Mouse (Mus musculus): ENCODE measurements at regions not wholly inside any gene's neighbourhood (a gene's known extent, or its start where the extent isn't known, plus 50 kb on each side); places are given as distances from the start of the nearest gene placed in this dataset.

DNA sequence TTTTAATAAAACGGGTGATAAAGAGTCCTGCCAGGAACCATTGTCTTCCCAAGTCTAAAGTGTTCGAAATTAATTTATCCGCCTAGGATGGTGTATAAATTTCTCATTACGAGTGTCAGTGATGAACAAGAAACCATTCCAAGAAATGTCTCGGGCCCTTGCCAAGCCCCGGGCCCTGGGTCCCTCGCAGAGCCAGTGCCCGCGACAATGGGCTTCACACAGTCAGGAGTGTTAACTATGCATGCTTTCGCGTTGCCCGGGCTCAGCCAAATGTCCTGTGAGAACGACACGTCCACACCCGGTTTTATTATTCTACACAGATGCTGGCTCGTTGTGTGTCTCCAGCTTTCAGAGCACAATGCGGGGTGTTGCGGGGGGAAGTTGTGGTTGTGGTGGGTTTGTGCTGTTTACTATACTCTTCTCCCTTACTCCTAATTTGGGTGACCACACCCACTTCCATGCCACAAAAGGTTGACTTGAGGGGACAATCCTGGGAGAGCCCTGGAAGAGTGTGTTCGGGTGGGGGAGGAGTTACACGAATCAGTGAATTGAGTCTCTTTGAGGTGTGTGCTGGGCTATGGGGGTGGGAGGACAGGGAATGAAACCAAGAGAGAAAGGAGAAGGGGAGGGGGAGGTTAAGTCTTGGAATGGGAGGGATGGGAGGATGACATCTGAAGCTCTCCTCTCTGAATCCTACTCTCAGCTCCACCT lies 166.5 kb downstream of the Inhbb start:
- Histone ChIP-seq H3K36me3 (no peaks in the 10 kb centered on the region), H3K27me3 (replicated peaks) (0 out of 2 replicates have a peak, but pooled peaks cover 3% of the 10 kb centered on the region), H3K9ac (no peak overlapping the region), H3K4me2 (no peak overlapping the region), H3K4me3 (no peak overlapping the region), H3K4me1 (replicated peaks) (no peaks in the 10 kb centered on the region), H3K27ac (ENCODE audit: poor library complexity, severe bottlenecking) (no peak overlapping the region), H3K9me3 (replicated peaks) (peaks cover 2% of the 10 kb centered on the region; the same call in 1 of the 2 replicates)
- 0 out of 2 replicates have a peak, but pooled peaks have one; percentile 12 for ATAC-seq (ENCODE audit: insufficient number of reproducible peaks, low FRiP score)
- 88% methylated on average over 20 of the region's 20 CpGs for WGBS

DNA sequence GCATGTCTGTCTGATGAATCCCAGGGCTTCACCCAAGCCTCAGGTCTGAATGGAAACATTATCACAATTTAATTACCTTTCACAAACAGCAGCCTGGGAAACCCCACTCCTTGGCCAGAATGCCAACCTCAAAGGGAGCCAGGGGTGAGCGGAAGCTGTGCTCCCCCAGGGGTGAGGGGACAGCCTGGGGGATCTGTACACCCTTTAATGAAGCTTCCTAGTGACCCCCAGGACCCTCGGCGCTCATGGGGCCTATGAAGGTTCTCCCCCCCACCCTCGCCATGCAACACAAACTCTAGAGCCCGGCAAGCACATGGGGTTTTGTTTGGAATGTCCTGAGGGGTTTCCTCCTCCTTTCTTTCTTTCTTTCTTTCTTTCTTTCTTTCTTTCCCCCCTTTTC lies 167.1 kb downstream of the Inhbb start:
- H3K9ac ChIP-seq, result no peak overlapping the region
- 85% methylated on average over 5 of the region's 5 CpGs for WGBS
- no peak for ATAC-seq (ENCODE audit: insufficient number of reproducible peaks, low FRiP score)

DNA sequence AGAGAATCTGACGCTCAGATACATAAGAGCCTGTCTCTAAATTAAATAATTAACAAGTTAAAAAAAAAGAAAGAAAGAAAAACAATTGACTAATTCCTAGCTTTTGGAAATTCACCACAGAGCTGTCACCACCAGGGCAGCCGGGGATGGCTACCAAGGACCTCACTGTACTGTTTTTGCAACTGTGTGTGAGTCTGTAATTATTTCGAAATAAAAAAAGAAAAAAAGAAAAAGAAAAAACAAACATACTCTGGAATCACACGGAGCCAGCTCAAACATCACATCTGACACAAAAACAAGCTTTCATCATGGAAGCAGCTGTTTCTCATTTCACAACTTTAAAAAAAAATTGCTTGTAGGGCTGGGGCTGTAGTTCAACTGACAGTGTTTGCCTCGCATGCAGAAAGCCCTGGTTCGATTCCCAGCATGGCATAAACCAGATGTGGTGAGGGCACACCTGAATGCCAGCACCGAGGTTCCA lies 168.6 kb downstream of the Inhbb start:
- H3K4me1 ChIP-seq (replicated peaks), result no peaks in the 10 kb centered on the region
- H3K27me3 ChIP-seq (replicated peaks), result 0 out of 2 replicates have a peak, but pooled peaks cover 3% of the 10 kb centered on the region
- H3K4me3 ChIP-seq, result no peak overlapping the region
- H3K9me3 ChIP-seq (replicated peaks), result no peaks in the 10 kb centered on the region
- H3K4me2 ChIP-seq, result no peak overlapping the region
- no peaks in the 10 kb centered on the region for H3K36me3 ChIP-seq
- no peak overlapping the region for H3K9ac ChIP-seq
- no peak overlapping the region for H3K27ac ChIP-seq (ENCODE audit: poor library complexity, severe bottlenecking)
- 64% methylated on average over 7 of the region's 7 CpGs for WGBS
- no peak for ATAC-seq (ENCODE audit: insufficient number of reproducible peaks, low FRiP score)

More for the DNA sequence above, 167.1 kb downstream of the Inhbb start:
- Histone ChIP-seq H3K4me2 (no peak overlapping the region), H3K4me3 (no peak overlapping the region), H3K36me3 (no peaks in the 10 kb centered on the region), H3K9me3 (replicated peaks) (no peaks in the 10 kb centered on the region), H3K27ac (ENCODE audit: poor library complexity, severe bottlenecking) (no peak overlapping the region), H3K4me1 (replicated peaks) (no peaks in the 10 kb centered on the region), H3K27me3 (replicated peaks) (0 out of 2 replicates have a peak, but pooled peaks cover 3% of the 10 kb centered on the region)

DNA sequence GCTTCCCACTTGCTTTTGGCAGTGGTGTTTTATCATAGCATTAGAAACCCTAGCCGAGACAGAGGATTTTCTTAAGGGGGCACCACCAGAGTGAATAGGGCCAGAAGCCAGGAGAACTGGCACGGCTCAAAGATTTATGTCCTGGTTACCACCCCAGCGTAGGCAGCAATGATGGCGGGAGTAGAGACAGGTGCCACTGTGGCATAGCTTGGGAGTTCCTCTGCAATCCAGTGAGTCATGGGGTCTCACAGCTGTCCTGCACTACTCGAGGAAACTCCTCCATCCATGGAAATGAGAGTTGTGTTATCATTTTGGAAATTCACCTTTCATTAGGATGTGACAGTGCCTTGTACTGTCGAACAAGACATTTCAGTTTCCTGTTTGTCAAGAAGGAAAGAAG lies 169.6 kb downstream of the Inhbb start:
- Histone ChIP-seq H3K9ac (no peak overlapping the region), H3K9me3 (replicated peaks) (no peaks in the 10 kb centered on the region), H3K4me1 (replicated peaks) (no peaks in the 10 kb centered on the region), H3K27me3 (replicated peaks) (0 out of 2 replicates have a peak, but pooled peaks cover 3% of the 10 kb centered on the region), H3K27ac (ENCODE audit: poor library complexity, severe bottlenecking) (no peak overlapping the region), H3K4me2 (no peak overlapping the region), H3K36me3 (no peaks in the 10 kb centered on the region), H3K4me3 (no peak overlapping the region)
- 82% methylated on average over 6 of the region's 6 CpGs for whole genome bisulfite sequencing
- ATAC-seq (ENCODE audit: insufficient number of reproducible peaks, low FRiP score), result no peak

DNA sequence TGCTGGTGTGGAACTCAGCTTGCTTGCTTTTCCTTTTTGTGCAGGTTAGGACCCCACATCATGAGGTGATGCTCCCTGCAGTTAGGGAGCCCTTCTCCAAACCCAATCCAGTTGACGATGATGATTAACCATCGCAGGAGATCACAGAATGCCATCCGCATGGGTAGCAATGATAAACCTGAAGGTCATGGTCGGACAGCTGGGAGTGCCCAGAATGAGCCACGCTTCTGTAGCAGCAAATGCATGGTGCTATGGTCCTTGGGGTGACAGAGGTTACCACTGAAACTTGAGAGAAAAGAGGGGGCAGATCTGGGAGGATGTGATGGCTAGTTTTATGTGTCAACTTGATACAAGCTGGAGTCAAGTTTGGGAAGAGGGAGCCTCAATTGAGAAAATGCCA lies 170.3 kb downstream of the Inhbb start:
- Histone ChIP-seq H3K9ac (no peak overlapping the region), H3K27me3 (replicated peaks) (0 out of 2 replicates have a peak, but pooled peaks cover 2% of the 10 kb centered on the region), H3K9me3 (replicated peaks) (no peaks in the 10 kb centered on the region), H3K27ac (ENCODE audit: poor library complexity, severe bottlenecking) (no peak overlapping the region), H3K4me2 (no peak overlapping the region), H3K4me1 (replicated peaks) (no peaks in the 10 kb centered on the region), H3K4me3 (no peak overlapping the region), H3K36me3 (no peaks in the 10 kb centered on the region)
- WGBS, result 86% methylated on average over 5 of the region's 5 CpGs
- ATAC-seq (ENCODE audit: insufficient number of reproducible peaks, low FRiP score), result no peak

DNA sequence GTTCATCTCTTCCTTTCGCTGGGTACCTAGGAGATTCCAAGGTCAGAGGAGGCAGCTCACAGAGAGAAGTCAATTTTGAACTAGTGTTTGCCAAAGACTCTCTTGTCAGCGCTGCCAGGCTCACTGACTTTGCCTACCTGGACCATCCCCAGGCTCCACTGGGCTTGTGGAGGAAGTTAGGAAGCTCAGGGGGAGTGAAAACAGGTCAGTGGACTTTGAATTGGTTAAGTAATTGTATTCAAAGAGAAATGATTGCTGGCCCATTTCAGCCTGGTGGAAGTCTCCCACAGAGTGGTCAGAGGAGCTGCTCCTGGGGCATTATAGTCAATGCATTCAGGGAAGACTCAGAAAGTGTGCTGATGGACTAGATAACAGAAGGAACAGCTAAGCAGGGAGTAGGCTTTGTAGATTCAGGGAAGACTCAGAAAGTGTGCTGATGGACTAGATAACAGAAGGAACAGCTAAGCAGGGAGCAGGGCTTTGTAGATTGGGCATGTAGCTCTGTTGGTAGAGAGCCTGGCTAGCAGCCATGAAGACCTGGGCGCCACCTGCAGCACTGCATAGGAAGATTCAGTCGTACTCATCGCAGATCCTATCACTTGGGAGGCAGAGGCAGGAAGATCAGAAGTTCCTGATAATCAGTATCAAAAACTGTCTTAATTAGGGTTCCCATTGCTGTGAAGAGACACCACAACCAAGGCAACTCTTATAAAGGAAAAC lies 173.1 kb downstream of the Inhbb start:
- 71% methylated on average over 5 of the region's 5 CpGs for WGBS
- ATAC-seq (ENCODE audit: insufficient number of reproducible peaks, low FRiP score), result no peak
- H3K27ac ChIP-seq (ENCODE audit: poor library complexity, severe bottlenecking), result no peak overlapping the region
- no peaks in the 10 kb centered on the region for H3K9me3 ChIP-seq (replicated peaks)
- H3K9ac ChIP-seq, result no peak overlapping the region
- no peak overlapping the region for H3K4me2 ChIP-seq
- H3K4me3 ChIP-seq, result no peak overlapping the region
- H3K4me1 ChIP-seq (replicated peaks), result no peaks in the 10 kb centered on the region
- H3K27me3 ChIP-seq (replicated peaks), result no peaks in the 10 kb centered on the region
- no peaks in the 10 kb centered on the region for H3K36me3 ChIP-seq

DNA sequence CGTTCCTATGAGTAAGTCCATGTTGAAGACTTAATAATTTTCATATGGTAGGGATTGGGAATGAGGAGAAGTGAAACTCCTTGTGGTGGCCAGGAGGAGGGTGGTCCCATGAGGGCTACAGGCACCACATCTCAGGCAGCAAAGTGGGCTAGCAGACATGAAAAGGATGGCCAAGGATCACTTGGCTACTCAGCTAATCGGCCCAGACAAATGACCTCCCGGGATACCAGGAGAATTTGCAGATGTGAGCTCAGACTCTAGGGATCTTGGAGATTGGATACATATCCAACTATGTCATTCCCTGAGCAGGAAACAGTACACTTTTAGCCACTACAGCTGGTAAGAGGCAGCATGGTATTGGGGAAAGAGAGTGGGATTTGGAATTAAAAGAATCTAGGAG lies 174.9 kb downstream of the Inhbb start:
- Histone ChIP-seq H3K27me3 (replicated peaks) (no peaks in the 10 kb centered on the region), H3K27ac (ENCODE audit: poor library complexity, severe bottlenecking) (no peak overlapping the region), H3K36me3 (no peaks in the 10 kb centered on the region), H3K9ac (no peak overlapping the region), H3K4me2 (no peak overlapping the region), H3K4me3 (no peak overlapping the region), H3K9me3 (replicated peaks) (no peaks in the 10 kb centered on the region), H3K4me1 (replicated peaks) (no peaks in the 10 kb centered on the region)
- 71% methylated on average over 3 of the region's 3 CpGs for WGBS
- no peak for ATAC-seq (ENCODE audit: insufficient number of reproducible peaks, low FRiP score)

DNA sequence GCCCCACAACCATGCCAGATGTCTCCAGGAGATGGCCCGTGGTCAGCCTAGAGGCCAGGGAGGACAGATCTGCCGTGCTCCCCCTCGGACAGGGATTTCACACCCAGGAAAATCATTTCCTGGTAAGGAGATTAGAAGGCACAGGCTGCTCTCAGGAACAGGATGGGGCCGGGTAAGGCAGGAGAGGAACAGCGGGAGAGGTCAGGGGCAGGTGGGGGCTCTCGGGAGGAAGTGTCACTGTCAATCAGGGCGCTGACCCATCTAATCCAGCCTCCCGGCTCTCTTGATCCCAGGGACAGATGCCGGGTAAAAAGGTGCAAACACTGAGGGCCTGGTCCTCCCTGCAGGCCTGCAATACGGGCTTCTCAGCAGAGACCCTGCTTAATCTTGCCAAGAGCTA lies 183.6 kb downstream of the Inhbb start:
- no peak overlapping the region for H3K4me2 ChIP-seq
- H3K36me3 ChIP-seq, result no peaks in the 10 kb centered on the region
- H3K4me3 ChIP-seq, result no peak overlapping the region
- H3K27me3 ChIP-seq (replicated peaks), result no peaks in the 10 kb centered on the region
- H3K4me1 ChIP-seq (replicated peaks), result peaks cover 20% of the 10 kb centered on the region
- H3K9ac ChIP-seq, result 0 out of 2 replicates have a peak overlapping the region, but pooled peaks have one; percentile 19
- no peaks in the 10 kb centered on the region for H3K9me3 ChIP-seq (replicated peaks)
- H3K27ac ChIP-seq (ENCODE audit: poor library complexity, severe bottlenecking), result no peak overlapping the region
- no peak for ATAC-seq (ENCODE audit: insufficient number of reproducible peaks, low FRiP score)
- 16% methylated on average over 10 of the region's 10 CpGs for WGBS

DNA sequence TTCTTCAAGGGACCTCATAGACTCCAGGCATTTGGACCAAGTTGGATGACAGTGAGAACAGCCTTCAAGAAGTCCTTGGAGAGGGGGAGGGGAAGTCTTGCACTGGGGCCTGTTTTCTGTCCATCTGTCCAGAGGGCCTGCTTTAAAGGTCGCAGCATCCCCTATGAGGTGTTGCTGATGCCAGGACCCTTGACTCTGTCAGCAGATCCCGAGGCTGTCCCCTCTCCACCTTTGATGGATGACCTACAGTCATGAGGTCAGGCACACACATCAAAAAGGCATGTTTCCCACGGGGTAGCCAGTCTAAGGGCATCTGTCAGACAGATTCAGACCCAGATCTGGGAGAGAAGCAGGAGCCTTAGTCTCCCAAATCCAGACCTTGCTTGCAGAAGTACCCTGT lies 183.4 kb upstream of the Gli2 start:
- no peak for ATAC-seq (ENCODE audit: insufficient number of reproducible peaks, low FRiP score)
- Histone ChIP-seq H3K4me2 (no peak overlapping the region), H3K27me3 (replicated peaks) (no peaks in the 10 kb centered on the region), H3K4me1 (replicated peaks) (peaks cover 20% of the 10 kb centered on the region), H3K36me3 (no peaks in the 10 kb centered on the region), H3K9ac (no peak overlapping the region), H3K4me3 (no peak overlapping the region), H3K9me3 (replicated peaks) (peaks cover 6% of the 10 kb centered on the region; the same call in 1 of the 2 replicates), H3K27ac (ENCODE audit: poor library complexity, severe bottlenecking) (no peak overlapping the region)
- WGBS, result 13% methylated on average over 3 of the region's 3 CpGs

DNA sequence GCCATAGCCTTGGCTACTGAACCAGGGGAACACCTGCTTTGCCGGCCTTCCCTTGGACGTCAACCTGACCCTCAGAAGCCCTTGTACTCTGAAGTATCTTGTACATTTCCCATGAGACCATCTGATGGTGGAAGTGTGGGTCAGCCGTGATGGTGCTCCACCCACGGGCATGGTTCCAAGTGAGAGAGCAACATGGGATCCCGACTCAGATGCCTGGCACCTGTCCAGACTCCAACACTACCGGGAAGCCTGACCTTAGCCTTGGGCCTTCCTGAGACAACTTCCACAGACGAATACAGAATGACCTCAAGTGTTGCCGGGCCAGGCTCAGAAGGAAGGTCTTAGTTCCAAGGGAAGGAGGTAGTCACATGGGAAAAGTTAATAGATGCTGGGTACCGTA lies 181.0 kb upstream of the Gli2 start:
- Histone ChIP-seq H3K9ac (no peak overlapping the region), H3K4me1 (replicated peaks) (peaks cover 20% of the 10 kb centered on the region), H3K4me3 (no peak overlapping the region), H3K4me2 (no peak overlapping the region), H3K36me3 (no peaks in the 10 kb centered on the region), H3K27ac (ENCODE audit: poor library complexity, severe bottlenecking) (no peak overlapping the region), H3K27me3 (replicated peaks) (no peaks in the 10 kb centered on the region), H3K9me3 (replicated peaks) (peaks cover 6% of the 10 kb centered on the region; the same call in 1 of the 2 replicates)
- 59% methylated on average over 9 of the region's 9 CpGs for WGBS
- no peak; the same call in 1 of the 2 replicates for ATAC-seq (ENCODE audit: insufficient number of reproducible peaks, low FRiP score)

DNA sequence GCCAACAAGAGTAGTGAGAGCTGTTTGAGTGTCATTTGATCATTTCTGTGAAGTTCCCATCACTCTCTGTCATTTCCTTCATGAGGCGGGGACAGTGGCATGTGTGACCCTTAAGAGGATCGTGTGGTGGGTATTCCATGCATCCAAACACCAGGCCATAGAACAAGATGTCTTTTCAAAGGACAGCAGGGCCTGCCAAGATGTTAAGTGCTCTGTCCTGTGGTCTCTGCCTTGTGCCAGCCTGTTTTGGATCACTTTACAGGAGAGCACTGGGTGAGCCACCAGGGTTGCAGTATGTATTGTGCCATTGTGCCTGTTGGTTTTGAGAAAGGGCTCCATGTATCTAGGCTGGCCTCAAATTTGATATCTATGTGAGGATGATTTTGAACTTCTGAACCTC lies 173.6 kb upstream of the Gli2 start:
- Histone ChIP-seq H3K9ac (no peak overlapping the region), H3K4me2 (no peak overlapping the region), H3K4me3 (no peak overlapping the region), H3K27ac (ENCODE audit: poor library complexity, severe bottlenecking) (no peak overlapping the region), H3K36me3 (no peaks in the 10 kb centered on the region), H3K4me1 (replicated peaks) (0 out of 2 replicates have a peak, but pooled peaks cover 7% of the 10 kb centered on the region), H3K27me3 (replicated peaks) (peaks cover 5% of the 10 kb centered on the region; the same call in 1 of the 2 replicates), H3K9me3 (replicated peaks) (no peaks in the 10 kb centered on the region)
- WGBS, result 68% methylated on average over 2 of the region's 2 CpGs
- no peak for ATAC-seq (ENCODE audit: insufficient number of reproducible peaks, low FRiP score)

Data from heart, embryonic 12.5 days (tissue).